Mouse (Mus musculus): ENCODE results near the gene Dll1. TPM values are rescaled to one million over a fixed set of nuclear protein-coding genes. Genes with fewer than 3 reads are reported as not detected.

Dll1 gene
- polyA plus RNA-seq, 1 experiment from 2014 or later, result 3.5 TPM

GRCm38 (mm10) chr17:15329740-15330318, 46.8 kb downstream of the Dll1 start:
- H3K4me3 ChIP-seq (ENCODE audit: low read depth, low read length), result no peak overlapping the region
- TF ChIP-seq CTCF (IDR thresholded peaks at IDR 0.05; ENCODE audit: low read depth) (no peak), EP300 (optimal IDR thresholded peaks at IDR 0.05) (no peak)
- ATAC-seq (ENCODE audit: low FRiP score, low TSS enrichment) (no peak), DNase-seq (ENCODE audit: low spot score) (no peak)
- H3K27me3 ChIP-seq (ENCODE audit: control insufficient read depth, insufficient read depth, low read length), result no peaks in the 10 kb centered on the region
- H3K36me3 ChIP-seq (ENCODE audit: control insufficient read depth, insufficient read depth, low read length), result no peaks in the 10 kb centered on the region
- peaks cover 6% of the 10 kb centered on the region for H3K4me1 ChIP-seq (replicated peaks; ENCODE audit: control insufficient read depth, insufficient read depth)
- WGBS, result 83% methylated on average over 10 of the region's 10 CpGs
- H3K9me3 ChIP-seq (ENCODE audit: control insufficient read depth, low read length), result no peaks in the 10 kb centered on the region
- no peak overlapping the region for H3K4me2 ChIP-seq (replicated peaks; ENCODE audit: low read depth)
- H3K9ac ChIP-seq (ENCODE audit: low read length), result no peak overlapping the region
- H3K27ac ChIP-seq (replicated peaks), result no peak overlapping the region

- Histone ChIP-seq H3K4me1 (replicated peaks; ENCODE audit: control insufficient read depth, insufficient read depth) (peaks cover 6% of the 10 kb centered on the region), H3K4me2 (replicated peaks; ENCODE audit: low read depth) (no peak overlapping the region), H3K27me3 (ENCODE audit: control insufficient read depth, insufficient read depth, low read length) (no peaks in the 10 kb centered on the region), H3K9ac (ENCODE audit: low read length) (no peak overlapping the region), H3K9me3 (ENCODE audit: control insufficient read depth, low read length) (no peaks in the 10 kb centered on the region), H3K27ac (replicated peaks) (peak overlapping the region; percentile 30; the same call in 1 of the 2 replicates), H3K36me3 (ENCODE audit: control insufficient read depth, insufficient read depth, low read length) (no peaks in the 10 kb centered on the region), H3K4me3 (ENCODE audit: low read depth, low read length) (no peak overlapping the region)
- DNase-seq (ENCODE audit: low spot score) (no peak), ATAC-seq (ENCODE audit: low FRiP score, low TSS enrichment) (no peak)
- TF ChIP-seq CTCF (IDR thresholded peaks at IDR 0.05; ENCODE audit: low read depth) (no peak), EP300 (optimal IDR thresholded peaks at IDR 0.05) (no peak)
- 55% methylated on average over 5 of the region's 5 CpGs for WGBS
Observed at GRCm38 (mm10) chr17:15327106-15327505, 49.6 kb downstream of the Dll1 start.

- WGBS, result 47% methylated on average over 10 of the region's 10 CpGs
- Histone ChIP-seq H3K27me3 (ENCODE audit: control insufficient read depth, insufficient read depth, low read length) (no peaks in the 10 kb centered on the region), H3K4me1 (replicated peaks; ENCODE audit: control insufficient read depth, insufficient read depth) (peaks cover 6% of the 10 kb centered on the region), H3K4me2 (replicated peaks; ENCODE audit: low read depth) (no peak overlapping the region), H3K9me3 (ENCODE audit: control insufficient read depth, low read length) (no peaks in the 10 kb centered on the region), H3K36me3 (ENCODE audit: control insufficient read depth, insufficient read depth, low read length) (no peaks in the 10 kb centered on the region), H3K9ac (ENCODE audit: low read length) (no peak overlapping the region), H3K4me3 (ENCODE audit: low read depth, low read length) (no peak overlapping the region), H3K27ac (replicated peaks) (no peak overlapping the region; the same call in 1 of the 2 replicates)
- TF ChIP-seq EP300 (optimal IDR thresholded peaks at IDR 0.05), result no peak
- peak; percentile 33 for TF ChIP-seq CTCF (IDR thresholded peaks at IDR 0.05; ENCODE audit: low read depth)
- ATAC-seq (ENCODE audit: low FRiP score, low TSS enrichment) (peak; percentile 60), DNase-seq (ENCODE audit: low spot score) (no peak)
Observed at GRCm38 (mm10) chr17:15325976-15326842, 50.5 kb downstream of the Dll1 start.

- no peak overlapping the region for H3K4me3 ChIP-seq (ENCODE audit: low read depth, low read length)
- no peak overlapping the region for H3K27ac ChIP-seq (replicated peaks)
- peaks cover 5% of the 10 kb centered on the region for H3K4me1 ChIP-seq (replicated peaks; ENCODE audit: control insufficient read depth, insufficient read depth)
- H3K27me3 ChIP-seq (ENCODE audit: control insufficient read depth, insufficient read depth, low read length), result no peaks in the 10 kb centered on the region
- no peaks in the 10 kb centered on the region for H3K36me3 ChIP-seq (ENCODE audit: control insufficient read depth, insufficient read depth, low read length)
- H3K9ac ChIP-seq (ENCODE audit: low read length), result no peak overlapping the region
- TF ChIP-seq EP300 (optimal IDR thresholded peaks at IDR 0.05) (no peak), CTCF (IDR thresholded peaks at IDR 0.05; ENCODE audit: low read depth) (no peak)
- ATAC-seq (ENCODE audit: low FRiP score, low TSS enrichment) (no peak), DNase-seq (ENCODE audit: low spot score) (no peak)
- H3K9me3 ChIP-seq (ENCODE audit: control insufficient read depth, low read length), result no peaks in the 10 kb centered on the region
- WGBS, result 67% methylated on average over 9 of the region's 9 CpGs
- no peak overlapping the region for H3K4me2 ChIP-seq (replicated peaks; ENCODE audit: low read depth)
Observed at GRCm38 (mm10) chr17:15323191-15323834, 53.4 kb downstream of the Dll1 start.

Other genes starting within 250 kb of the Dll1 start
- gene Fam120b, start 19.3 kb upstream of the Dll1 start, polyA plus RNA-seq (2015; fragmentation: Nextera tagmentation; extraction: Ambion mirVana), result 10.0 and 12.1 TPM in 2 replicates
- 221 and 222 TPM in 2 replicates for gene Psmb1, start 122.9 kb upstream of the Dll1 start, polyA plus RNA-seq (2015; fragmentation: Nextera tagmentation; extraction: Ambion mirVana)
- 19.0 and 20.5 TPM in 2 replicates for gene Tbp, start 123.0 kb upstream of the Dll1 start, polyA plus RNA-seq (2015; fragmentation: Nextera tagmentation; extraction: Ambion mirVana)
- gene Pdcd2, start 150.4 kb upstream of the Dll1 start, polyA plus RNA-seq (2015; fragmentation: Nextera tagmentation; extraction: Ambion mirVana), result 36.3 and 36.8 TPM in 2 replicates
- gene Prdm9, start 187.5 kb upstream of the Dll1 start, polyA plus RNA-seq (2015; fragmentation: Nextera tagmentation; extraction: Ambion mirVana), result 1.6 and 2.2 TPM in 2 replicates